Mouse (Mus musculus): Measurements from ENCODE around the gene Hoxd11. TPM values are rescaled to one million over a fixed set of nuclear protein-coding genes. Genes with fewer than 3 reads are reported as not detected.

The Hoxd11 gene
- polyA plus RNA-seq, 1 experiment from 2014 or later: not detected

MicroRNAs within 50 kb of the gene (microRNA counts, 519-probe panel; counts per million panel counts)
- 2,836 counts per million, percentile 49 among the panel's probes with 10 or more counts for microRNA mmu-miR-10b

Small RNAs within 50 kb of the gene (microRNA-seq; reads per million reads assigned to microRNA genes)
- gene Gm44463 (not detected), gene Mir10b (4,100 reads per million, percentile 86 among the genes with 10 or more reads in this experiment)

Other genes with a start within 250 kb of the Hoxd11 start
- 28.2 and 28.9 TPM in 2 replicates for gene Lnpk, start 100.1 kb upstream of the Hoxd11 start, polyA plus RNA-seq (2014; fragmentation: Nextera tagmentation; extraction: Ambion mirVana)
- gene Evx2, start 20.0 kb upstream of the Hoxd11 start, polyA plus RNA-seq (2014; fragmentation: Nextera tagmentation; extraction: Ambion mirVana): not detected in 2 replicates
- gene Hoxd13, start 11.2 kb upstream of the Hoxd11 start, polyA plus RNA-seq (2014; fragmentation: Nextera tagmentation; extraction: Ambion mirVana): not detected in 2 replicates
- not detected in 2 replicates for gene Hoxd12, start 4.5 kb upstream of the Hoxd11 start, polyA plus RNA-seq (2014; fragmentation: Nextera tagmentation; extraction: Ambion mirVana)
- gene Hoxd10, start 12.4 kb downstream of the Hoxd11 start, polyA plus RNA-seq (2014; fragmentation: Nextera tagmentation; extraction: Ambion mirVana): 0.14 TPM in 1 of 2 replicates, not detected in the other
- 0.22 and 0.41 TPM in 2 replicates for gene Hoxd9, start 18.2 kb downstream of the Hoxd11 start, polyA plus RNA-seq (2014; fragmentation: Nextera tagmentation; extraction: Ambion mirVana)
- gene Hoxd8, start 25.1 kb downstream of the Hoxd11 start, polyA plus RNA-seq (2014; fragmentation: Nextera tagmentation; extraction: Ambion mirVana): 2.6 and 2.9 TPM in 2 replicates
- gene Hoxd3, start 32.4 kb downstream of the Hoxd11 start, polyA plus RNA-seq (2014; fragmentation: Nextera tagmentation; extraction: Ambion mirVana): 14.5 and 16.2 TPM in 2 replicates
- 0.81 and 0.87 TPM in 2 replicates for gene Hoxd4, start 32.4 kb downstream of the Hoxd11 start, polyA plus RNA-seq (2014; fragmentation: Nextera tagmentation; extraction: Ambion mirVana)
- 0.10 TPM in 1 of 2 replicates, not detected in the other for gene Gm28230, start 47.2 kb downstream of the Hoxd11 start, polyA plus RNA-seq (2014; fragmentation: Nextera tagmentation; extraction: Ambion mirVana)
- 0.13 TPM in 1 of 2 replicates, not detected in the other for gene Hoxd1, start 83.4 kb downstream of the Hoxd11 start, polyA plus RNA-seq (2014; fragmentation: Nextera tagmentation; extraction: Ambion mirVana)
- gene Mtx2, start 146.2 kb downstream of the Hoxd11 start, polyA plus RNA-seq (2014; fragmentation: Nextera tagmentation; extraction: Ambion mirVana): 117 and 120 TPM in 2 replicates

Data from stomach, embryonic 14.5 days (tissue).